Mouse (Mus musculus) embryonic stem cell, embryonic (primary cell): Measurements from ENCODE around the gene Rnf5.

Source experiments
- CTCF ChIA-PET, 4 experiments: fragments of 300-600 bp in 2 of 4; fragments of 350-600 bp in 2 of 4; sonication (Branson Sonifier 250); formaldehyde crosslinking; loops; one replicate each; lab custom pipeline; 2022; ENCODE audit warnings: inconsistent platforms in 2 of 4; lab: Charles Lee
- POLR2A ChIA-PET, 4 experiments: fragments of 300-600 bp in 2 of 4; fragments of 350-600 bp in 2 of 4; sonication (Branson Sonifier 250); formaldehyde crosslinking; loops; one replicate each; lab custom pipeline; 2022; ENCODE audit warnings: antibody characterized with exemption in 4 of 4, inconsistent platforms in 1 of 4; lab: Charles Lee

The Rnf5 gene

GRCm38 (mm10) chr17:34599891-34600290 is 3.6 kb downstream of the Rnf5 start:
- CTCF ChIA-PET = interaction anchor here in 2 of 4 experiments (1.2 to 1.6 kb wide), 3 partner anchors 19 to 44 kb away, joined by 3 to 6 read pairs (median 4); no protein-coding TSS in a partner anchor

GRCm38 (mm10) chr17:34597566-34598095 is 5.9 kb downstream of the Rnf5 start, which contains the start of gene Ager:
Ager (plus strand) TSS chr17:34597862.
- ChIA-PET POLR2A (interaction anchor here in 3 of 4 experiments (0.6 to 9.3 kb wide), 6 partner anchors 8 to 565 kb away, joined by 3 to 102 read pairs (median 3); partner anchors contain the start of genes Gpsm3 (in 2 of the 3), Pbx2 (in 2 of the 3), Fkbpl (in 1 of the 3) and H2-DMa (in 1 of the 3)), CTCF (interaction anchor here in 3 of 4 experiments (0.7 to 2.2 kb wide), 4 partner anchors 21 to 485 kb away, joined by 3 to 7 read pairs (median 6); no protein-coding TSS in a partner anchor)

More at GRCm38 (mm10) chr17:34599891-34600290, 3.6 kb downstream of the Rnf5 start:
- POLR2A ChIA-PET = interaction anchor here in 3 of 4 experiments (0.6 to 9.3 kb wide), 7 partner anchors 10 to 776 kb away, joined by 3 to 102 read pairs (median 5); partner anchors contain the start of genes Gpsm3 (in 2 of the 3), Pbx2 (in 2 of the 3), Ndufa7 (in 1 of the 3) and Rps28 (in 1 of the 3)

GRCm38 (mm10) chr17:34596098-34596497 is 7.4 kb downstream of the Rnf5 start:
- ChIA-PET POLR2A (interaction anchor here in 2 of 4 experiments (0.8 to 2.0 kb wide), 3 partner anchors 8 to 23 kb away, joined by 3 to 6 read pairs (median 5); partner anchors contain the start of genes Agpat1 (in 1 of the 2) and Rnf5 (in 1 of the 2)), CTCF (interaction anchor here in 1 of 4 experiments (1.7 kb wide), 1 partner anchor 23 kb away, joined by 5 read pairs; no protein-coding TSS in a partner anchor)

GRCm38 (mm10) chr17:34593752-34594525 is 9.6 kb downstream of the Rnf5 start:
- CTCF ChIA-PET = interaction anchor here in 2 of 4 experiments (0.6 to 1.8 kb wide), 4 partner anchors 9 to 65 kb away, joined by 3 to 6 read pairs (median 4); partner anchors contain the start of genes Agpat1 (in 1 of the 2), Notch4 (in 1 of the 2) and Rnf5 (in 1 of the 2)
- POLR2A ChIA-PET = interaction anchor here in 3 of 4 experiments (0.5 to 5.3 kb wide), 11 partner anchors 8 to 718 kb away, joined by 3 to 100 read pairs (median 4); partner anchors contain the start of genes Agpat1 (in 2 of the 3), Rnf5 (in 2 of the 3) and B3galt4 (in 1 of the 3)

- CTCF ChIA-PET = interaction anchor here in 3 of 4 experiments (0.6 to 1.8 kb wide), 5 partner anchors 10 to 64 kb away, joined by 3 to 11 read pairs (median 6); partner anchors contain the start of gene Notch4 (in 1 of the 3)
- POLR2A ChIA-PET = interaction anchor here in 3 of 4 experiments (0.5 to 7.2 kb wide), 13 partner anchors 8 to 567 kb away, joined by 3 to 102 read pairs (median 3); partner anchors contain the start of genes Agpat1 (in 3 of the 3), Rnf5 (in 3 of the 3), Ager (in 1 of the 3) and Atf6b (in 1 of the 3)
Measured at GRCm38 (mm10) chr17:34592581-34593549, 10.6 kb downstream of the Rnf5 start.

GRCm38 (mm10) chr17:34591994-34592375 is 11.5 kb downstream of the Rnf5 start:
- POLR2A ChIA-PET = interaction anchor here (0.6 to 7.2 kb wide), 11 partner anchors 8 to 358 kb away, joined by 3 to 102 read pairs (median 6); partner anchors contain the start of genes Agpat1 (in 4 of the 4), Rnf5 (in 4 of the 4), Ager (in 1 of the 4) and Atf6b (in 1 of the 4)
- CTCF ChIA-PET = interaction anchor here in 1 of 4 experiments (1.6 kb wide), 1 partner anchor 40 kb away, joined by 5 read pairs; no protein-coding TSS in a partner anchor

GRCm38 (mm10) chr17:34591029-34591993 is 12.2 kb downstream of the Rnf5 start, which contains the start of gene Pbx2:
Pbx2 (plus strand) TSS chr17:34591266.
- POLR2A ChIA-PET = interaction anchor here (0.6 to 7.2 kb wide), 24 partner anchors 8 to 1041 kb away, joined by 3 to 102 read pairs (median 4); partner anchors contain the start of genes Agpat1 (in 4 of the 4), Rnf5 (in 4 of the 4), Ager (in 2 of the 4) and Atf6b (in 2 of the 4)
- CTCF ChIA-PET = interaction anchor here in 2 of 4 experiments (0.6 to 2.2 kb wide), 12 partner anchors 11 to 361 kb away, joined by 3 to 12 read pairs (median 4); partner anchors contain the start of gene Agpat1 (in 1 of the 2)

GRCm38 (mm10) chr17:34590154-34590987 is 13.1 kb downstream of the Rnf5 start:
- ChIA-PET CTCF (interaction anchor here (0.5 to 2.2 kb wide), 20 partner anchors 12 to 362 kb away, joined by 3 to 12 read pairs (median 4); partner anchors contain the start of genes Agpat1 (in 2 of the 4) and Atf6b (in 1 of the 4)), POLR2A (interaction anchor here (0.6 to 7.2 kb wide), 34 partner anchors 9 to 830 kb away, joined by 3 to 102 read pairs (median 4); partner anchors contain the start of genes Agpat1 (in 4 of the 4), Rnf5 (in 4 of the 4), Ager (in 2 of the 4) and Atf6b (in 2 of the 4))

GRCm38 (mm10) chr17:34589681-34590101 is 13.8 kb downstream of the Rnf5 start, which contains the start of gene Gpsm3:
Gpsm3 (plus strand) TSS chr17:34589806.
- ChIA-PET CTCF (interaction anchor here in 3 of 4 experiments (0.5 to 2.2 kb wide), 12 partner anchors 13 to 109 kb away, joined by 3 to 12 read pairs (median 5); partner anchors contain the start of genes Agpat1 (in 2 of the 3) and Atf6b (in 1 of the 3)), POLR2A (interaction anchor here (0.6 to 7.2 kb wide), 22 partner anchors 9 to 829 kb away, joined by 3 to 102 read pairs (median 4); partner anchors contain the start of genes Agpat1 (in 4 of the 4), Rnf5 (in 3 of the 4), Ager (in 2 of the 4) and Notch4 (in 2 of the 4))

- CTCF ChIA-PET = interaction anchor here in 3 of 4 experiments (0.6 to 2.2 kb wide), 6 partner anchors 15 to 110 kb away, joined by 3 to 12 read pairs (median 4); partner anchors contain the start of gene Agpat1 (in 1 of the 3)
- POLR2A ChIA-PET = interaction anchor here (0.7 to 7.2 kb wide), 18 partner anchors 10 to 633 kb away, joined by 3 to 102 read pairs (median 6); partner anchors contain the start of genes Agpat1 (in 3 of the 4), Rnf5 (in 3 of the 4), Ager (in 2 of the 4) and H2-DMa (in 2 of the 4)
Measured at GRCm38 (mm10) chr17:34589206-34589605, 14.3 kb downstream of the Rnf5 start.

GRCm38 (mm10) chr17:34588767-34589166 is 14.7 kb downstream of the Rnf5 start:
- POLR2A ChIA-PET = interaction anchor here in 3 of 4 experiments (0.7 to 7.2 kb wide), 14 partner anchors 10 to 633 kb away, joined by 3 to 102 read pairs (median 4); partner anchors contain the start of genes Ager (in 2 of the 3), Agpat1 (in 2 of the 3), Rnf5 (in 2 of the 3) and Atf6b (in 1 of the 3)
- CTCF ChIA-PET = interaction anchor here in 1 of 4 experiments (1.3 kb wide), 1 partner anchor 31 kb away, joined by 5 read pairs; no protein-coding TSS in a partner anchor

- ChIA-PET POLR2A (interaction anchor here in 2 of 4 experiments (0.5 to 7.2 kb wide), 17 partner anchors 8 to 469 kb away, joined by 3 to 102 read pairs (median 3); partner anchors contain the start of genes Ager (in 2 of the 2), Agpat1 (in 2 of the 2), H2-DMa (in 2 of the 2) and Rnf5 (in 2 of the 2)), CTCF (interaction anchor here in 1 of 4 experiments (1.0 to 1.7 kb wide), 2 partner anchors 16 to 31 kb away, joined by 4 to 5 read pairs; no protein-coding TSS in a partner anchor)
Measured at GRCm38 (mm10) chr17:34587814-34588213, 15.7 kb downstream of the Rnf5 start.

GRCm38 (mm10) chr17:34587423-34587811 is 16.1 kb downstream of the Rnf5 start:
- POLR2A ChIA-PET = interaction anchor here in 3 of 4 experiments (0.5 to 7.2 kb wide), 18 partner anchors 8 to 468 kb away, joined by 3 to 102 read pairs (median 4); partner anchors contain the start of genes Ager (in 2 of the 3), Agpat1 (in 2 of the 3), Rnf5 (in 2 of the 3) and Fkbpl (in 1 of the 3)
- CTCF ChIA-PET = interaction anchor here in 1 of 4 experiments (1.0 to 1.7 kb wide), 2 partner anchors 15 to 32 kb away, joined by 4 to 5 read pairs; no protein-coding TSS in a partner anchor
